Mouse (Mus musculus) forebrain, embryonic 14.5 days (tissue): ENCODE results near the gene Med12l. TPM values are rescaled to one million over a fixed set of nuclear protein-coding genes. Genes with fewer than 3 reads are reported as not detected.

Experiments
- ATAC-seq: fragments of 200-750 bp; cut with Nextera tagmentation; 2 replicates; pipeline ENCODE4 v1.8.0; 2017; ENCODE audit warnings: mild to moderate bottlenecking, moderate library complexity
- DNase-seq: peaks from one replicate; pipeline ENCODE4 v3.0.0-alpha.2; 2015; ENCODE audit warnings: low spot score
- H3K27ac ChIP-seq: fragments of 300-500 bp; sonication (generic); 2 replicates; pipeline ENCODE4 v1.5.1; 2014; ENCODE audit warnings: low read depth, mild to moderate bottlenecking, control low read depth, low read length, moderate library complexity
- H3K27me3 ChIP-seq: fragments of 300-500 bp; sonication (generic); replicated peaks from 2 replicates; pipeline ENCODE4 v1.6.1; 2014; ENCODE audit warnings: low read length, control low read depth, mixed read lengths; ENCODE audit not compliant: control insufficient read depth, insufficient read depth
- H3K36me3 ChIP-seq: fragments of 300-500 bp; sonication (generic); 2 replicates; pipeline ENCODE4 v1.6.1; 2014; ENCODE audit warnings: low read length, control low read depth; ENCODE audit not compliant: control insufficient read depth, insufficient read depth
- H3K4me1 ChIP-seq: fragments of 300-500 bp; sonication (generic); 2 replicates; pipeline ENCODE4 v1.6.1; 2014; ENCODE audit warnings: antibody characterized with exemption, low read length, control low read depth; ENCODE audit not compliant: control insufficient read depth, insufficient read depth
- H3K4me2 ChIP-seq: fragments of 300-500 bp; sonication (generic); 2 replicates; pipeline ENCODE4 v1.6.1; 2014; ENCODE audit warnings: mild to moderate bottlenecking, control low read depth, low read length
- H3K4me3 ChIP-seq: fragments of 300-500 bp; sonication (generic); 2 replicates; pipeline ENCODE4 v1.5.1; 2014; ENCODE audit warnings: low read depth, low read length, control low read depth
- H3K9ac ChIP-seq: fragments of 300-500 bp; sonication (generic); 2 replicates; pipeline ENCODE4 v1.6.1; 2014; ENCODE audit warnings: mild to moderate bottlenecking, low read length, control low read depth, moderate library complexity
- H3K9me3 ChIP-seq: fragments of 300-500 bp; sonication (generic); replicated peaks from 2 replicates; pipeline ENCODE4 v1.6.1; 2016; ENCODE audit warnings: low read length, control low read depth, mixed read lengths; ENCODE audit not compliant: control insufficient read depth
- WGBS: fragments of 180-500 bp; shearing (Covaris S2); extraction: QIAGEN DNeasy Blood & Tissue Kit; methylation state at CpG from one replicate; pipeline ENCODE4 v1.1.7; 2014; 5-methylcytosine and 5-hydroxymethylcytosine counted together
- polyA plus RNA-seq: library from polyadenylated mRNA; unstranded; fragments of >200 nt; fragmentation: Nextera tagmentation; extraction: Ambion mirVana; gene quantifications from 2 replicates; pipeline ENCODE4 v1.2.1, GENCODE M21; 2014

The Med12l gene
- polyA plus RNA-seq, 1 experiment from 2014 or later = 2.3 TPM

DNA sequence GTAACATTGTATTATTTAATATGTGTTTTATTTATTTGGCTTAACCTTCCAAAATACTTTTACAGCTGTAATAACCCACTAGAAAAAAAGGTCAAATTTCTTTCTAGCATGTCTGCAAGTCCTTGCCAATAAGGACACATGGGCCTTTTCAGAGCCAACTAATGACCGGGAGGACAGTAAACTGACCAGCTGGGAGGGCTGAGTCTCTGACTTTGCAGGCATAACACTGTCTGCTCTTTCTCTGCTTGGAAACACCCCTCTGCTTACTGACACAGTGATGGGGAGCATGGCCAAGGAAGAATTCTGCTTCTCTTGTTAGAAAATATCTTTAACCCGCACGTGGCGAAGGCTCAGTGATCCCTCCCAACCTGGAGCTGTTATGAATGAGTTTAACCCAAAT, 337.4 kb downstream of the Med12l start:
- no peak overlapping the region for H3K4me3 ChIP-seq
- peak overlapping the region; percentile 65 for H3K4me2 ChIP-seq
- ATAC-seq (no peak), DNase-seq (peak; percentile 4)
- no peaks in the 10 kb centered on the region for H3K36me3 ChIP-seq
- H3K9ac ChIP-seq = no peak overlapping the region
- H3K9me3 ChIP-seq = no peaks in the 10 kb centered on the region
- H3K27ac ChIP-seq = no peak overlapping the region
- no peaks in the 10 kb centered on the region for H3K27me3 ChIP-seq
- H3K4me1 ChIP-seq = no peaks in the 10 kb centered on the region; the same call in 1 of the 2 replicates
- WGBS = 68% methylated on average over 4 of the region's 4 CpGs

DNA sequence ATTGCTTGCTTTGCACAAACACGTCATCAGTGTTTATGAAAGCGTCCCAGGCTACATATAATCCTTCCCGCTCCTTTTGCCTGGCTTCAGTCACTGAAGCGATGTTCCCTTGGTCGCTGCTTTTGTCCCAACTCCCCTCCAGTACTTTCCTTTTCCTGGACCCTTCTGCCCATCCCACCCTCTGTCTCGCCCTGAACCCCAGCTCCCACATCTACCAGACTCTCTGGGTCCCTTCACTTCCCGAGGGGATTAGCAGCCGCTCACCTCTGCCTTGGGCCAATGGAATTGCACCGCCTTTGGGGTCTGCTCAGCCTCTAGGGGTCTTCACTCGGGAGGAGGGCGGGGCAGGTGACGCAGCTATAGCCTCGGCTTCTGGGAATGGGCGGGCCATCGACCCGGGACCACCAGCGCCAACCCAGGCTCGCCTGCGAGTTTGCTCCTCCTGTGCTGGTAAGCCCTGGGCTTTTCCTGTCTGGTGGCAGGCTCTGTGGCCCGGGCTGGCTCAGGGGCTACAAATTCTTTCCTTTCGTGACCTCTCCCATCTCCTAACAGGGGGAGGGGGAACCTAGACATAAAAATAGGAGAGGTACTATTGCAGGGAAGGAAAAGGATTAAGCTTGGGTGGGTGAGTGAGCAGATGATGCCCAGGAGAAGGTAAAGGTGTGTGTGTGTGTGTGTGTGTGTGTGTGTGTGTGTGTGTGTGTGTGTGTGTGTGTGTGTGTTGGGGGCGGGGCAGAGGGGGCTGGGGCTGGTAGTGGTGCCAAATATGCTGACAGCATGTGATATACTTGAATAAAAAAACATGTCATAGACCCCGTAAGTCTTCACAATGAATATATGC, 338.7 kb downstream of the Med12l start, which contains the start of gene Igsf10:
Gene Igsf10, minus strand, starts transcription at position 330 of the 841 bp plus-strand sequence.
- Histone ChIP-seq H3K9ac (peak within 1 kb of the TSS; percentile 63), H3K36me3 (no peaks in the 10 kb centered on the region), H3K4me3 (peak within 1 kb of the TSS; percentile 57), H3K27me3 (no peaks in the 10 kb centered on the region), H3K27ac (no peak within 1 kb of the TSS), H3K4me2 (peak within 1 kb of the TSS; percentile 65), H3K4me1 (no peaks in the 10 kb centered on the region; the same call in 1 of the 2 replicates), H3K9me3 (no peaks in the 10 kb centered on the region)
- DNase-seq (peak; percentile 81), ATAC-seq (peak; percentile 98)
- 5% methylated on average over 23 of the region's 23 CpGs for WGBS

DNA sequence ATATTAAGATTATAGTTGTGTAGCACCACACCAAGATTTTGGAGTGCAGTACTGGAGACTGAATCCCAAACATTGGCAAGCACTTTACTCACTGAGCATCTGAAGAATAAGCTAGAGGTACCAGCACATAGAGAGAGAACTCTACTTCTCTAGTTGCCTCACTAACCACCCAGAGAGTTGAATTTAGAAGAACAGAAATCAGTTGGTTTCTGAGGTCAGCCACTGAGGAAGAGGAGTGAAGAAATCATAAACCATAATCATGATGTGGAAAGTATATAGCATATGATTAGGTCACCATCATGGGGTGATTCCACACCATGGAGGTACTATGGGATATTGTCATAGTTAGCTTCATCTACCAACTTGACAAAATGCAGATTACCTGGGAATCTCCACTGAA, 346.1 kb downstream of the Med12l start:
- Histone ChIP-seq H3K27me3 (no peaks in the 10 kb centered on the region), H3K4me3 (no peak overlapping the region), H3K4me2 (no peak overlapping the region), H3K36me3 (no peaks in the 10 kb centered on the region), H3K9me3 (no peaks in the 10 kb centered on the region), H3K27ac (no peak overlapping the region), H3K9ac (no peak overlapping the region), H3K4me1 (no peaks in the 10 kb centered on the region)
- ATAC-seq (no peak), DNase-seq (no peak)

DNA sequence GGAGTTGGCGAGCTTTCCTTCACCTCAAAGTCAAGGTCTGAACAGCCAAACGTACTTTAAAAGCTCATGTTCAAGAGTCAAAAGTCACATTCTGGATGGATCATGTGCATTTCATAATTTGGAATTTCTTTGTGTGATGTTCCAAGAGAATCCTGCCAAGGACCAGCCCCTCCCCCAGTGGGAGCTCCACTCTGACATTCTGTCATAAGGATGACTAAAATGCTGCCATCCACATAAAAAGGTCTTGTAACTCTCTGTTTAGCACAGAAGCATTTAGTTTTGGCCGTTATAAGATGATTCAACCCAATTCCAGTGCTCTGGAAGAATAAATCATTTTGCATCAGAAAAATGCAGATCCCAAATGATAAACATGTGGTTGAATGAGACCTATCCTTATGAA, 348.5 kb downstream of the Med12l start:
- Histone ChIP-seq H3K9me3 (no peaks in the 10 kb centered on the region), H3K27me3 (no peaks in the 10 kb centered on the region), H3K4me2 (no peak overlapping the region), H3K4me1 (no peaks in the 10 kb centered on the region), H3K36me3 (no peaks in the 10 kb centered on the region), H3K27ac (no peak overlapping the region), H3K4me3 (no peak overlapping the region), H3K9ac (no peak overlapping the region)
- ATAC-seq = no peak
- 91% methylated on average over 3 of the region's 3 CpGs for WGBS
- no peak for DNase-seq

DNA sequence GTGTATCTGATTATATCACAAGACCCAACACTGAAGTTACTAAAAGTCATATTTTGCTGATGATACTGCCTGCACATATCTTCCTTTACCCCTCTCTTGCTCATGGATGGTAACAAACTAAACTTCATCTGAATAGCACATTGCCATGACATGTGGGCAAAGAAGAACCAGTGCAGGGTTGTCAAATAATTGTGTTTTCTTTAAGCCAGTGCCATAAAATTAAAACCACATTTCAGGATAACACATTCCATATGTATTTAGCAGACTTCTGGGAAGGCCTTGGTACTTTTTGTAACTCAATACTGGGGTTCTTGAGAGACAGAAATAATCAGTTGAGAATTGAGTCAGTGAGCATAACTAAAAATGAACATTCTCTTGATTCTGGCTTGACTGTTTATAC, 354.5 kb downstream of the Med12l start:
- H3K4me1 ChIP-seq = no peaks in the 10 kb centered on the region

DNA sequence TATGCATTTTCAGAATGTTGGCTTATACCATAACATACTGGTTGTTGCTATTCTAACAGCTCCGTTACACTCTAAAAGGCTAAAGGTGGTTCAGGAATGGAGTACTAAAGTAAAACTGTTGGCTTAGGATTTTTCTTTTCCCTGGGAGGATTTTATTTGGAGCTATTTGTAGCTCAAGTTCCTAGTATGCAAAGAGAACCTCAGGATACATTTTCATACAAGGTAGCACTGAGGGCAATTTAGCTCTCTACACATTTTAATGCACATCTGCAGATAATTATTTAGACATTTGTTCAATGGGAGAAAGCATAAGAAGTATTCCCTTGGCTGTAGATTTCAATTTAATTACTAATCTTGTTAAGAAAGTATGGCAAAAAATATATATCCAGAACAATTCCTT, 356.3 kb downstream of the Med12l start:
- no peaks in the 10 kb centered on the region for H3K9me3 ChIP-seq
- H3K4me2 ChIP-seq = no peak overlapping the region
- 93% methylated on average over 1 of the region's 1 CpGs for WGBS
- H3K27ac ChIP-seq = no peak overlapping the region
- H3K36me3 ChIP-seq = no peaks in the 10 kb centered on the region
- H3K27me3 ChIP-seq = no peaks in the 10 kb centered on the region
- DNase-seq (no peak), ATAC-seq (no peak)
- H3K4me1 ChIP-seq = no peaks in the 10 kb centered on the region
- H3K4me3 ChIP-seq = no peak overlapping the region
- no peak overlapping the region for H3K9ac ChIP-seq

More for the DNA sequence above, 354.5 kb downstream of the Med12l start:
- no peak overlapping the region for H3K4me2 ChIP-seq
- H3K36me3 ChIP-seq = no peaks in the 10 kb centered on the region
- H3K9ac ChIP-seq = no peak overlapping the region
- H3K27me3 ChIP-seq = no peaks in the 10 kb centered on the region
- no peak for DNase-seq
- ATAC-seq = no peak
- no peak overlapping the region for H3K27ac ChIP-seq
- no peaks in the 10 kb centered on the region for H3K9me3 ChIP-seq
- H3K4me3 ChIP-seq = no peak overlapping the region

Other genes starting within 250 kb of the Med12l start
- gene Mindy4b-ps, start 183.5 kb upstream of the Med12l start, polyA plus RNA-seq = 0.13 TPM in 1 of 2 replicates, not detected in the other
- 0.51 and 0.93 TPM in 2 replicates for gene Clrn1, start 120.5 kb upstream of the Med12l start, polyA plus RNA-seq
- 0.18 and 0.25 TPM in 2 replicates for gene Gpr171, start 96.0 kb downstream of the Med12l start, polyA plus RNA-seq
- 1.7 and 2.4 TPM in 2 replicates for gene P2ry14, start 147.8 kb downstream of the Med12l start, polyA plus RNA-seq
- not detected in 2 replicates for gene Gpr87, start 189.3 kb downstream of the Med12l start, polyA plus RNA-seq
- gene P2ry13, start 205.1 kb downstream of the Med12l start, polyA plus RNA-seq = 1.7 and 2.4 TPM in 2 replicates